Mouse (Mus musculus): ENCODE measurements around the gene Ppp1r37.

The Ppp1r37 gene

DNA sequence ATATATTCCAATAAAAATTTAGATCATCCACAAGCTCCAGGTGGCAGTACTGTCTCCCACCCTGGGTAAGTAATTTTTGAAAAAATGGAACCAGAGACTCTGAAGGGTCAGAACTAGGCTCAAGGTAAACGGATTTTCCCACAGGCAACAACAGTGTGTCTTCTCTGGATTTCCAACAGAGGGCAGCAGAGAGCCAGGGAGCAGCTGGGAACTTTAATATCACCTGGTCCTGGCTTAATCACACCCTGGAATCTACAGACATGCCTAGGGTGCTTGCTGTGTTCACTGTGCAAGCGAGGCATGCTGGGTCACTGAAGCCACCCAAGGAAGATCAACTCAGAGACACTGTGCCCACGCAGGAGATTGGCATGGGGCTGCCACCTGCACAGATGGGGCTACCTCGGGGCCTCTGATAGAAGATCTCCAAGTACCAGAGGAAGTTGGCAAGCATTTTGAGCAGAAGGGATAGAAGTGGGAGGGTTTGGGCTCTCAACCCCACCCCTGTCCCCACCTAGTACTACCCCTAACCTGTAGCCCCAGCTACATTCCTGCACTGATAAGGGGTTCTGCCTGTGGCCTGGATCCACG lies 59.3 kb downstream of the Ppp1r37 start:
- peak; percentile 55 for DNase-seq (ENCODE audit: low read depth, low spot score)

DNA sequence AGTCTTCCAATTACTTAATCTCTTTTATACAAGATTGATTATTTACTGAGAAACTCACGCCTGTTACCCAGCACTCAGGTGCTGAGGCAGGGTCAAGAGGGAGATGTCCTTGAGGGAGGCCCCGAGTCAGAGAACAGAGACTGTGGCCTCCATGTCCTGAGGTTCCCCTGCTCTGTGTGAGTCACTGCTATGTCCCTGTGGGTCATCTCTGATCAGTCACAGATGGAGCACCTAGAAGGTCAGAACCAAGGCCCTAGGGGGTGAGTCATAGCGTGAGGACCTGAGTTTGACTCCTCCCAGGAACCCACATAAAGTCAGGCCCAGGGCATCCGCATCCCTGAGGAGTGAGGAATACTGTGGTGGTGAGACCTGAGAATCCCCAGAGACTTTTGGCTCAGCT lies 61.2 kb downstream of the Ppp1r37 start:
- no peak for DNase-seq (ENCODE audit: low read depth, low spot score)

DNA sequence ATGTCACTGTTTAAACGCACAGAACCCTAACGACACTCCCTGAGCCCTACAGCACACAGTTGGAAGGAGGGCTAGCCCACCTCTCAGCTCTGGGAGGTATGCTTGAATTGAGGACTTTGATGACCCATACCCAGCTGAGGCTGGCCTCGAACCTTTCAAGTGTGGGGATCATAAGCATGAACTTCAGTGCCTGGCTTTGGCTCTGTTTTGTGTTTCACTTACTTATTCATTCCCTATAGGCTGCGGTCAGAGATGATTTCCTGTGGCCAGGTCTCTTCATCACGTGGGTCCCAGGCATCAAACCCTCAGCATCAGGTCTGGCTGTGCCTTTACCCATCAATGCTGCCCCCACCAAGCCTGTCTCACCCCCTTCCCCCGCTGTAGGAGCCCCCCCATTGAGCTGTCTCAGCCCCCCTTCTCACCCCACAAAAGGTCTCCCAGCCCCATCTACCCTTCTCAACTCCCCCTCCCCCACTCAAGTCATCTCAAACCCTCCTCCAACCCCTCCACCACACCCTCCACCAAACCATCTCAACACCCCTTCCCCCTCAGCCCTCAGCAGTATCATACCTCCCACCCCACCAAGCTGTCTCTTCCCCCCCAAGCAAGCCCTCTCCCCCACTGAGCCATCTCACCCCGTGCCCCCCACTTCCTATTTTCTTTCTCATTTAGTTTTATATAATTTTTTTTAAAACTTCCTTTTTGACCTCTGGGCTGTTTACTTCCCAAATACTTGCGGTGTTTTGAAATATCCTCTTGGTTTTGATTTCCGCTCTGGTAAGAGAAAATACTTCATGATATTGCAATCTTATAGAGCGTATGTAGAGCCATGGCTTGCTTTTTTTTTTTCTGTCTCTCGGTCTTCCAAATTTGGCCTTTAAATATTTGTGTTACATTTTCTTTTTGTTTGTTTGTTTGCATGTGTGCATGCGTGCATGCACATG lies 62.2 kb downstream of the Ppp1r37 start:
- no peak for DNase-seq (ENCODE audit: low read depth, low spot score)

DNA sequence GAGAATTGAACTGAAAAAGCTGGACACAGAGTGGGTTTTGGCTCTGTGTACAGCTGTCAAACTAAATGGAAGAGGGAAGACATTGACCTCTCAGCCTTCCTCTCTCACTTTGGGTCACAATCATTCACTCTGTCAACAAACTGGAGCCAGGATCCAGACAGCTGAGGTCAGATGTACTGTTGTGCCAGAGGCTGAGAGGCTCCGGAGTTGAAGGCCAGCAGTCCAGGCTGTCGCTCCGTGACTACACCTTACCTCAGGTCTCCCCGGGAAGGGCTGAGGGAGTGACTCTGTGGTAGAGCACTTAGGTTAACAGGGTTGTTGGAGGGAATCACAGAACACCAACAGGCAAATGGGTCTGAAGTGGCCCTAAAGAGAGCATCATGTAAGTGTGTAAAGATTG lies 64.5 kb downstream of the Ppp1r37 start:
- no peak for DNase-seq (ENCODE audit: low read depth, low spot score)

DNA sequence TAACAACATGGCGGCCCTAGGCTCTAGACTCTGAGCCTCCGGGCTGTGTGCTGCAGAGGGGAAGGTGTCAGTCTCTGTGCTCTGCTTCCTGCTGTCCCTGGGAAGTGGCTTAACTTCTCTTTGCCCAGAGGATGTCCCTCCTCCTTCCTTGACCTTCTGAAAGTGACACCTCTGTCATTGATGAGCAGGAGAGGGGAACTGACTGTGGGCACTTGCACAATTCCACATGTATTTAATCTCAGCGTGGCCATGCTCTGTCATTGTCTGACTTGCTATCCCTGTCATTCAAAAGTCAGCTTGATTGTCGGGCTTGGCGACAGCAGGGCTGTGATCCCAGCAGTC lies 66.7 kb downstream of the Ppp1r37 start:
- DNase-seq (ENCODE audit: low read depth, low spot score), result no peak

DNA sequence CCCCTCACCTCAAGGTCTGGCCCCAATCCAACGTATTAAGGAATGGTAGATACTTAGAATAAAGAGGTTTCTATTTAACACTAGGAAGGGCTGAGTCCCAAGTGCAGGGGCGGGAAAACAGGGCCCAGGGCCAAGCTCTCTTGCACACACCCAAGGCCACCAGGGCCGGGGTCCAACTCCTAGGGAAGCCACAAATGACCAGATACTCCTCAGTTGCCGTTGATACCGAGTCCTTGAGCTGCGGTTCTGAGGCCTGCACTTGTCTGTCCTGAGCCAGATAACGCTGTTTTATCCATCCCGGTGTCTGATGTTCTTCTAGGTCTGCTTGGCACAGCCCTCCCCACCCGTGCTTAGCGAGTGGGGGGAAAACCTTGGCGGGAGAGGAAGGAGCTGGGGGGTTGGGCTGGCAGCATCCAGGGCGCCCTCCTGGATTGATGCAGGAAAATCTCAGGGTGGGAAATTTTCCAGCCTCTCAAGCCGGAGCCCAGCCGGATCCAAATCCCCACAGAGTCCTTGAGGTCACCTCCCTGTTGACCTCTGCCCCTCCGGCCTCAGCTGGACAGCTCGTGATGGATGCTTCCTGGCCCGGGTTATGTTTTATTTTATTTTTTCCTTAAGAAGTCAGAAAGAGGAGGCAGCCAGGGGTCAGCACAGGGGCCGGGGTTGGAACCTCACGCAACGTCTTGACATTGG lies 67.2 kb downstream of the Ppp1r37 start:
- no peak for DNase-seq (ENCODE audit: low read depth, low spot score)

DNA sequence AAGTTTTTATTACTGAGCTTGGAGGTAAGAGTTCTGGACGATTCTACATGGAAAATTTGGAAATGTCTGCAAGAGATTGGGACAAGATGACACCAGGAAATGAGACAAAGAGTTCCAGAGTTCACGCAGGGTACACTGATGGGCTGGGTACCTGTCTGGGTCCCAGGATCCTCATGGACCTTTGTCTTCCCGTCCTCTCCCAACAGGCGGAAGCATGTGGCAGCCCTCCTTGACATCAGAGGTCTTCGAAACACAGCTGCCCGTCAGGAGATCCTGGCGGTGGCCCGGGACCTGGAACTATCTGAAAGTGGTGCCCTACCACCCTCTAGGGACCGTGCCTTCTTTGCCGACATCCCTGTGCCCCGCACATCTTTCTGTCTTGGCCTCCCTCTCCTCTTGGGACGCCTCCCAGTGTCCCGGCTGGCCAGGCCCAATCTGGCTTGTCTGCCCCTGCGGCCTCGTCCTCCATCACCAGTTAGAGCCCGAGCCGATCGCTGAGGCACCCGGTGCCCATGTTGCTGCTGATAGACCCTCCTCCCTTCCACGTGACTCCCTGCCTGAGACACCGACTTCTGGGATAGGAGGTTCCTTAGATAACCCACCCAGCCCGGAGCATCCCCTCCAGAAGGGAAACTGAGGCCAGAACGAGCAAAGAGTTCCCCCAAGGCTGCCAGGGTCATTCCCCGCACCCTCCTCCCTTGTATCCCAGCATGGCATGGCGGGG lies 68.0 kb downstream of the Ppp1r37 start:
- DNase-seq (ENCODE audit: low read depth, low spot score), result no peak

DNA sequence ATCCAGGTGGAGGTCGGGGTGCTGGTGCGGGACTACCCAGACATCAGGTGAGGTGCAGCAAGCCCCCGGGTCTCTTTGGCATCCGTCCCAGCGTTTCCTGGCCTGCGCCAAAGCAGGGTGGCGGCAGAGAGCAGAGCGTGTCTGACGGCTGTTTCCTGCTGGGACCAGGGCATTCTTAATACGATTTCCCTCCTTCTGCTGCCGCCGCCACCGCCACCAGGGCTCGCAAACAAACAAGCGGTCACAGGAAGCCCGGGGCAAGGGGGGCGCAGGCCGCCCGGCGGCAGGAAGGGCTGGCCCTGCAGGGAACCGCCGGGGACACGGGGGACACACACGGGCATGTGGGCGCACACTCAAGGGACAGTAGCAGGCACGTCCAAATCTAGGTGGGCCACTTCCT lies 71.1 kb downstream of the Ppp1r37 start:
- DNase-seq (ENCODE audit: low read depth, low spot score), result no peak

DNA sequence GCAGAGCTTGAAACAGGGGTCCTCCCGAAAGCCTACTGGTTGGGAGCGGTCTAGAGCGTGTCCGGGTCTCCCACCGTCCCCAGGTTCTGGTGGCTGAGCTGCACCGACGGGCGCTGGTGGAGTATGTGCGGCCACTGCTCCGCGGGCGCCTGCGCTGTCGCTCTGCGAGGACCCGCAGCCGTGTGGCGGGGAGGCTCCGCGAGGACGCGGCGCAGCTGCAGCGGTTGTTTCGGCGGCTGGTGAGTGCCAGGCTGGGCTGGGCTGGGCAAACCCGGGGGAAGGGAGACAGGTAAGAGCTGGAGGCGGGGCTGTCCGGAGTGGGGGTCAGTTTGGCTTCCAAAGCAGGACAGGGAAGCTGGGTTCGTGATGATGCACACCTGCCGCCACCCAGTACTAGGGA lies 73.4 kb downstream of the Ppp1r37 start:
- DNase-seq (ENCODE audit: low read depth, low spot score), result no peak

DNA sequence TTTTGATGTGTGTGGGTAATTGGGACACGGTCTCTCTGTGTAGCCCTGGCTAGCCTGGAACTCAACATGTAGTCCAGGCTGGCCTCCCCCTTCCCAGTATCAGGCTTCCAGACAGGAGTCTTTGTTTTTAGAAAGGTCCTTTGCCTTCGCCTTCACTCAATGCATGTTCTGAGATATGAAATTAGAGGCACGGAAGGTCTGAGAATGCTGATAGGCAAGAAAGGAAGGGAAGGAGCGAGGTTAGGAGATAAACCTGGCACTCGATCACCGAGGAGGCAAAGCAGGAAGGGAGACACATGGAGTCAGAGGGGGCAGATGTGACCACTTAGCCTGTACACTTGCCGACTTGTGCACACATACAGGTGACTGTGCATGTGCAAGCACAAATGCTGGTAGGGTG lies 76.3 kb downstream of the Ppp1r37 start:
- no peak for DNase-seq (ENCODE audit: low read depth, low spot score)

DNA sequence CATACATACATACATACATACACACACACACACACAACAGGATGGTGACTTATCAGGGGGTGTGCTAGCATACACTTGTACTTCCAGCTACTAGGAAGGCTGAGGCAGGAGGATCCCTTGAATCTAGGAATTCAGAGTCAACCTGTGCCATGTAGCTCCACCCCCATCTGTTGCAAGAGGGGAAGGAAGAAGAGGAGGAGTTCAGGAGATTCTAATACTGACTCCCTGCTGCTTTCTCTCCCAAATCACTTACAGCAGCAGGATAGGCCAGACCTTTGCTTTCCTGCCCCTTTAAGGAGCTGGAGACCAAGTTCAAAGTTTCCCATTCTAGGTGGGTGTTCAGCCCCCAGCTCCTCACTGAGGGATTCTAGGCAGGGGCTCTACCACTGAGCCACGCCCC lies 77.4 kb downstream of the Ppp1r37 start:
- no peak for DNase-seq (ENCODE audit: low read depth, low spot score)

DNA sequence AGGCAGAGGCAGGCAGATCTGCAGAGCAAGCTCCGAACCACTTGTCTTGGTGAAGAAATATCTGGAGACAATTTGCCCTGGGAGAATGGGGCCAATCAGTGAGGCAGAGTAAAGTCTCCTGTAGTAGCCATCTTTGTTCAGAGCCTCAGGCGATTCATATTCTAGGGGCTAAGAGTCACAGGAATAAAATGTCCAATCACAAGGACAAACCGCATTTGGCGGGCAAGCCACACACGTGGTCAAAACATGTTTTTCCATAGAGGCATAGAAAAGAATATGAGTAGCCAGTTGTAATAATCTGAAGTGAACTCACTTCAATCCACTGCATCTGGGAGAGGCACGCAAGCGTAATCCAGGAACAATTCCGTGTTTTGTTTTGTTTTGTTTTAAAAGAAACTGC lies 79.6 kb downstream of the Ppp1r37 start:
- no peak for DNase-seq (ENCODE audit: low read depth, low spot score)
